Mouse (Mus musculus) heart, embryonic 13.5 days (tissue): ENCODE measurements around the gene Minos1. TPM values are rescaled to one million over a fixed set of nuclear protein-coding genes. Genes with fewer than 3 reads are reported as not detected.

ENCODE experiments used
- ATAC-seq: fragments of 200-750 bp; cut with Nextera tagmentation; 2 replicates; pipeline ENCODE4 v1.8.0; 2017; ENCODE audit warnings: moderate TSS enrichment; ENCODE audit not compliant: insufficient number of reproducible peaks, low FRiP score, low TSS enrichment; ENCODE audit errors: extremely low read depth
- H3K27ac ChIP-seq: fragments of 300-500 bp; sonication (generic); replicated peaks from 2 replicates; pipeline ENCODE4 v1.5.1; 2015; ENCODE audit warnings: moderate library complexity, mild to moderate bottlenecking, inconsistent platforms
- H3K27me3 ChIP-seq: fragments of 300-500 bp; sonication (generic); replicated peaks from 2 replicates; pipeline ENCODE4 v1.6.1; 2015; ENCODE audit warnings: mild to moderate bottlenecking, inconsistent platforms
- H3K36me3 ChIP-seq: fragments of 300-500 bp; sonication (generic); 2 replicates; pipeline ENCODE4 v1.6.1; 2015; ENCODE audit warnings: mild to moderate bottlenecking, inconsistent platforms
- H3K4me1 ChIP-seq: fragments of 300-500 bp; sonication (generic); 2 replicates; pipeline ENCODE4 v1.6.1; 2015; ENCODE audit warnings: inconsistent platforms
- H3K4me2 ChIP-seq: fragments of 300-500 bp; sonication (generic); 2 replicates; pipeline ENCODE4 v1.6.1; 2015; ENCODE audit warnings: inconsistent platforms, mild to moderate bottlenecking, moderate library complexity
- H3K4me3 ChIP-seq: fragments of 300-500 bp; sonication (generic); 2 replicates; pipeline ENCODE4 v1.5.1; 2015; ENCODE audit warnings: moderate library complexity, mild to moderate bottlenecking, inconsistent platforms
- H3K9ac ChIP-seq: fragments of 300-500 bp; sonication (generic); 2 replicates; pipeline ENCODE4 v1.6.1; 2015; ENCODE audit warnings: inconsistent platforms, mild to moderate bottlenecking, moderate library complexity
- H3K9me3 ChIP-seq: fragments of 300-500 bp; sonication (generic); 2 replicates; pipeline ENCODE4 v1.6.1; 2016; ENCODE audit warnings: inconsistent platforms
- WGBS: fragments of 180-500 bp; shearing (Covaris S2); methylation state at CpG from one replicate; pipeline ENCODE4 v1.1.7; 2015; ENCODE audit warnings: mixed read lengths; 5-methylcytosine and 5-hydroxymethylcytosine counted together
- polyA plus RNA-seq: library from polyadenylated mRNA; unstranded; fragments of >200 nt; fragmentation: Nextera tagmentation; extraction: Ambion mirVana; gene quantifications from 2 replicates; pipeline ENCODE4 v1.2.1, GENCODE M21; 2015

Minos1 gene
- polyA plus RNA-seq, 1 experiment from 2014 or later, result 572 TPM

- Histone ChIP-seq H3K9me3 (no peaks in the 10 kb centered on the region), H3K4me3 (no peak overlapping the region), H3K27me3 (no peaks in the 10 kb centered on the region), H3K4me2 (no peak overlapping the region), H3K36me3 (no peaks in the 10 kb centered on the region), H3K27ac (no peak overlapping the region), H3K9ac (no peak overlapping the region), H3K4me1 (peaks cover 8% of the 10 kb centered on the region; the same call in 1 of the 2 replicates)
- WGBS, result 79% methylated on average over 8 of the region's 8 CpGs
- ATAC-seq, result no peak
Observed at GRCm38 (mm10) chr4:139166244-139166643, 35.3 kb upstream of the Minos1 start.

- Histone ChIP-seq H3K4me3 (no peak overlapping the region), H3K4me1 (peaks cover 8% of the 10 kb centered on the region; the same call in 1 of the 2 replicates), H3K27ac (no peak overlapping the region), H3K36me3 (no peaks in the 10 kb centered on the region), H3K27me3 (no peaks in the 10 kb centered on the region), H3K9me3 (no peaks in the 10 kb centered on the region), H3K9ac (no peak overlapping the region), H3K4me2 (no peak overlapping the region)
- no peak for ATAC-seq
- WGBS, result 78% methylated on average over 8 of the region's 8 CpGs
Observed at GRCm38 (mm10) chr4:139165259-139165658, 34.3 kb upstream of the Minos1 start.

- no peak overlapping the region for H3K4me2 ChIP-seq
- H3K27me3 ChIP-seq, result no peaks in the 10 kb centered on the region
- no peak overlapping the region for H3K9ac ChIP-seq
- no peak overlapping the region for H3K4me3 ChIP-seq
- no peak overlapping the region for H3K27ac ChIP-seq
- no peaks in the 10 kb centered on the region for H3K36me3 ChIP-seq
- no peaks in the 10 kb centered on the region for H3K9me3 ChIP-seq
- ATAC-seq, result no peak
- H3K4me1 ChIP-seq, result no peaks in the 10 kb centered on the region
- 80% methylated on average over 6 of the region's 6 CpGs for WGBS
Observed at GRCm38 (mm10) chr4:139164082-139164481, 33.2 kb upstream of the Minos1 start.

- Histone ChIP-seq H3K9me3 (no peaks in the 10 kb centered on the region), H3K36me3 (no peaks in the 10 kb centered on the region), H3K4me2 (no peak overlapping the region), H3K4me3 (no peak overlapping the region), H3K27ac (no peak overlapping the region), H3K27me3 (no peaks in the 10 kb centered on the region), H3K4me1 (no peaks in the 10 kb centered on the region), H3K9ac (no peak overlapping the region)
- ATAC-seq, result no peak
- 58% methylated on average over 2 of the region's 2 CpGs for WGBS
Observed at GRCm38 (mm10) chr4:139161076-139161475, 30.2 kb upstream of the Minos1 start.

GRCm38 (mm10) chr4:139158350-139158749 lies 27.4 kb upstream of the Minos1 start:
- Histone ChIP-seq H3K36me3 (no peaks in the 10 kb centered on the region), H3K27ac (no peak overlapping the region), H3K4me2 (no peak overlapping the region), H3K4me1 (0 out of 2 replicates have a peak, but pooled peaks cover 4% of the 10 kb centered on the region), H3K4me3 (no peak overlapping the region), H3K27me3 (no peaks in the 10 kb centered on the region), H3K9me3 (no peaks in the 10 kb centered on the region), H3K9ac (no peak overlapping the region)
- WGBS, result 74% methylated on average over 14 of the region's 14 CpGs
- no peak for ATAC-seq

- no peak overlapping the region for H3K9ac ChIP-seq
- no peak overlapping the region for H3K4me2 ChIP-seq
- WGBS, result 78% methylated on average over 6 of the region's 6 CpGs
- no peak overlapping the region for H3K4me3 ChIP-seq
- no peak for ATAC-seq
- H3K27me3 ChIP-seq, result no peaks in the 10 kb centered on the region
- H3K27ac ChIP-seq, result no peak overlapping the region
- no peaks in the 10 kb centered on the region for H3K36me3 ChIP-seq
- H3K9me3 ChIP-seq, result no peaks in the 10 kb centered on the region
- 0 out of 2 replicates have a peak, but pooled peaks cover 4% of the 10 kb centered on the region for H3K4me1 ChIP-seq
Observed at GRCm38 (mm10) chr4:139156538-139156937, 25.6 kb upstream of the Minos1 start.

GRCm38 (mm10) chr4:139154576-139155307 lies 23.8 kb upstream of the Minos1 start:
- 0 out of 2 replicates have a peak, but pooled peaks cover 4% of the 10 kb centered on the region for H3K4me1 ChIP-seq
- WGBS, result 60% methylated on average over 20 of the region's 20 CpGs
- no peak for ATAC-seq

GRCm38 (mm10) chr4:139151370-139151769 lies 20.5 kb upstream of the Minos1 start:
- Histone ChIP-seq H3K9me3 (peaks cover 14% of the 10 kb centered on the region), H3K27ac (no peak overlapping the region), H3K4me1 (0 out of 2 replicates have a peak, but pooled peaks cover 4% of the 10 kb centered on the region), H3K4me2 (no peak overlapping the region), H3K27me3 (no peaks in the 10 kb centered on the region), H3K36me3 (no peaks in the 10 kb centered on the region), H3K9ac (no peak overlapping the region), H3K4me3 (no peak overlapping the region)
- 57% methylated on average over 6 of the region's 6 CpGs for WGBS
- no peak for ATAC-seq

More at GRCm38 (mm10) chr4:139154576-139155307, 23.8 kb upstream of the Minos1 start:
- Histone ChIP-seq H3K9me3 (peaks cover 4% of the 10 kb centered on the region; the same call in 1 of the 2 replicates), H3K27me3 (no peaks in the 10 kb centered on the region), H3K4me2 (no peak overlapping the region), H3K27ac (no peak overlapping the region), H3K4me3 (no peak overlapping the region), H3K36me3 (no peaks in the 10 kb centered on the region), H3K9ac (no peak overlapping the region)

GRCm38 (mm10) chr4:139146760-139147159 lies 15.8 kb upstream of the Minos1 start:
- no peak overlapping the region for H3K9ac ChIP-seq
- no peaks in the 10 kb centered on the region for H3K27me3 ChIP-seq
- no peak overlapping the region for H3K4me2 ChIP-seq
- no peak overlapping the region for H3K4me3 ChIP-seq
- no peak; the same call in 1 of the 2 replicates for ATAC-seq
- no peaks in the 10 kb centered on the region for H3K4me1 ChIP-seq
- WGBS, result 62% methylated on average over 5 of the region's 5 CpGs
- no peaks in the 10 kb centered on the region for H3K36me3 ChIP-seq
- no peak overlapping the region for H3K27ac ChIP-seq
- H3K9me3 ChIP-seq, result peaks cover 14% of the 10 kb centered on the region

GRCm38 (mm10) chr4:139145156-139145555 lies 14.2 kb upstream of the Minos1 start:
- no peak overlapping the region for H3K4me2 ChIP-seq
- no peaks in the 10 kb centered on the region for H3K36me3 ChIP-seq
- ATAC-seq, result no peak
- no peak overlapping the region for H3K9ac ChIP-seq
- no peak overlapping the region for H3K4me3 ChIP-seq
- peaks cover 10% of the 10 kb centered on the region for H3K9me3 ChIP-seq
- no peaks in the 10 kb centered on the region for H3K27me3 ChIP-seq
- 89% methylated on average over 11 of the region's 11 CpGs for WGBS
- H3K4me1 ChIP-seq, result no peaks in the 10 kb centered on the region
- H3K27ac ChIP-seq, result no peak overlapping the region

GRCm38 (mm10) chr4:139144577-139144976 lies 13.7 kb upstream of the Minos1 start:
- peaks cover 10% of the 10 kb centered on the region for H3K9me3 ChIP-seq
- no peak overlapping the region for H3K4me3 ChIP-seq
- no peaks in the 10 kb centered on the region for H3K27me3 ChIP-seq
- ATAC-seq, result no peak
- WGBS, result 91% methylated on average over 4 of the region's 4 CpGs
- no peak overlapping the region for H3K27ac ChIP-seq
- no peak overlapping the region for H3K4me2 ChIP-seq
- no peaks in the 10 kb centered on the region for H3K36me3 ChIP-seq
- H3K9ac ChIP-seq, result no peak overlapping the region
- H3K4me1 ChIP-seq, result no peaks in the 10 kb centered on the region

GRCm38 (mm10) chr4:139142985-139143384 lies 12.1 kb upstream of the Minos1 start:
- Histone ChIP-seq H3K27me3 (no peaks in the 10 kb centered on the region), H3K36me3 (no peaks in the 10 kb centered on the region), H3K27ac (no peak overlapping the region), H3K4me3 (no peak overlapping the region), H3K4me2 (peak overlapping the region; percentile 24; the same call in 1 of the 2 replicates), H3K9me3 (no peaks in the 10 kb centered on the region), H3K4me1 (no peaks in the 10 kb centered on the region), H3K9ac (no peak overlapping the region)
- WGBS, result 62% methylated on average over 9 of the region's 9 CpGs
- ATAC-seq, result no peak
